Comparison of ENCODE assay signal across 8 mouse cellular contexts in the genomic region with DNA sequence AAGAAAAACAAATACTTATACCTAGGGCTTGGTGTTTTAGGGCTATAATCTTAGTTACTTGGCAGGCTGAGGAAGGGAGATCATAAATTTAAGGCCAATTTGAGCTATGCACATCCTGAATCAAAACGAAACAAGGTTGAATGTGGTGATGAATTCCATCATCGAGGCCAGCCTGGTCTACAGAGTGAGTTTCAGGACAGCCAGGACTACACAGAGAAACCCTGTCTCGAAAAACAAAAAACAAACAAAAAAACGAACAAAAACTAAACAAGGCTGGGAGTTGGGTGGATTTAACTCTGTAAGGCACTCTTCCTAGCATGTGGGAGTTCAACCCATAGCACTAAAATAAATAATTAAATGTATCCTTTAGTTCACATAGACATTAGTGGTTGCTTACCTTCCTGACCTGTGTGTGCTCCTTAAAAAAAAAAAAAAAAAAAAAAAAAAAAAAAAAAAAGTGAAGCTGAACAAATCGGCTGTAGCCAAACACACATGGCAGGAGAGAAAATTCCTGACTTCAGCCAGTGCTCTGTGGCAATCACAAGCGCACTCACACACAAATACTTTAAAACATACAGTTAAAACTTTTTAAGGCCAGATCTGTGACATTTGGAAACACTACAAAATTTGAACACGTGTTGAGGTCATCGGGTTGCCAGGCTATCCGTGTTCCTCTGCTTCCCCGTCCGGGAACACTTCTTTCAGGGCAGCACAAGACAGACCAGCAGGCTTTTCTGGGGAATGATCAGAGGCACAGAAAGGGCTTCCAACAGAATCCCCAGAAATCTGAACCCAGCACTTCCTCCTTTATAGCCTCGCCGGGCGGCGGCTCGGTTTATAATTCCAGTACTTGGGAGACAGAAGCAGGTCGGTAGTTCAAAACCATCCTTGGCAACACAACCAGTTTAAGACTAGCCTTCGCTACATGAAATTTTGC. TPM values are rescaled to one million over a fixed set of nuclear protein-coding genes. Genes with fewer than 3 reads are reported as not detected.
DNase-seq lines count a peak whose midpoint lies in the region; ATAC-seq and TF ChIP-seq lines count a peak whose summit lies in the region.

No protein-coding gene starts in this region.

- WGBS in hindbrain, embryonic 13.5 days = 11% methylated on average over 18 of the region's 18 CpGs
- 11% methylated on average over 18 of the region's 18 CpGs for WGBS in midbrain, embryonic 13.5 days

- DNase-seq in left cerebral cortex, adult 2 months (ENCODE audit: extremely low spot score in 1 of 2, low spot score in 2 of 2) = no peak
- no peak for DNase-seq in left cerebral cortex, postnatal 10 days (ENCODE audit: extremely low spot score in 1 of 2, low spot score in 2 of 2)
- no peak for DNase-seq in right cerebral cortex, postnatal 10 days (ENCODE audit: low spot score in 2 of 2)
- DNase-seq in gastrocnemius, postnatal 36 days = no peak
- DNase-seq in thymus, postnatal 25 days = no peak

- TF ChIP-seq CTCF in left cerebral cortex, adult 2 months (IDR thresholded peaks at IDR 0.05) = no peak

- peak overlapping the region; percentile 97 for H3K27ac ChIP-seq in left cerebral cortex, adult 2 months
- H3K27ac ChIP-seq in hindbrain, embryonic 13.5 days = peak overlapping the region; percentile 95
- H3K27ac ChIP-seq in midbrain, embryonic 13.5 days = peak overlapping the region; percentile 96

- intact Hi-C loops in left cerebral cortex, adult 2 months (cut with DNase I) = no loop called here
- intact Hi-C loops in left cerebral cortex, postnatal 10 days (cut with DNase I) = no loop called here
- intact Hi-C loops in gastrocnemius, postnatal 36 days (cut with DNase I) = loop anchor here (10.0 kb wide), 1 partner anchor 446 kb away; a partner anchor contains a TSS

- H3K4me2 ChIP-seq in hindbrain, embryonic 13.5 days = peak overlapping the region; percentile 98
- H3K4me2 ChIP-seq in midbrain, embryonic 13.5 days (replicated peaks) = peak overlapping the region; percentile 97

- H3K4me1 ChIP-seq in hindbrain, embryonic 13.5 days (replicated peaks) = peaks cover 38% of the 10 kb centered on the region
- peaks cover 45% of the 10 kb centered on the region for H3K4me1 ChIP-seq in midbrain, embryonic 13.5 days (replicated peaks)

- H3K27me3 ChIP-seq in hindbrain, embryonic 13.5 days = no peaks in the 10 kb centered on the region
- H3K27me3 ChIP-seq in midbrain, embryonic 13.5 days = no peaks in the 10 kb centered on the region

- ATAC-seq in common myeloid progenitor, adult 5-6 weeks (replicated peaks; ENCODE audit: low read depth, poor library complexity, severe bottlenecking) = 0 out of 2 replicates have a peak, but pooled peaks have one; percentile 1
- ATAC-seq in hindbrain, embryonic 13.5 days (ENCODE audit: low FRiP score) = peak; percentile 14
- ATAC-seq in midbrain, embryonic 13.5 days = no peak; the same call in none of the 2 replicates

- H3K4me3 ChIP-seq in left cerebral cortex, adult 2 months = peak overlapping the region; percentile 72
- peak overlapping the region; percentile 83 for H3K4me3 ChIP-seq in hindbrain, embryonic 13.5 days
- H3K4me3 ChIP-seq in midbrain, embryonic 13.5 days (replicated peaks) = peak overlapping the region; percentile 94

- H3K36me3 ChIP-seq in hindbrain, embryonic 13.5 days = peaks cover 29% of the 10 kb centered on the region
- peaks cover 28% of the 10 kb centered on the region for H3K36me3 ChIP-seq in midbrain, embryonic 13.5 days

- no peaks in the 10 kb centered on the region for H3K9me3 ChIP-seq in hindbrain, embryonic 13.5 days
- no peaks in the 10 kb centered on the region for H3K9me3 ChIP-seq in midbrain, embryonic 13.5 days

- peak overlapping the region; percentile 95 for H3K9ac ChIP-seq in hindbrain, embryonic 13.5 days
- peak overlapping the region; percentile 94 for H3K9ac ChIP-seq in midbrain, embryonic 13.5 days (replicated peaks)

RNA-seq across cellular contexts. Expression of a gene that starts 0.9 kb away (rescaled TPM):
- 100 to 1,000 TPM; 218 to 220 TPM for total RNA-seq in left cerebral cortex, adult 2 months (2021)
- 100 to 1,000 TPM; 345 to 360 TPM for total RNA-seq in left cerebral cortex, postnatal 10 days (2021)
- total RNA-seq in common myeloid progenitor, adult 5-6 weeks (2017) = 1,552 and 1,662 TPM in 2 replicates
- 444 and 448 TPM in 2 replicates for polyA plus RNA-seq in hindbrain, embryonic 13.5 days (2015; fragmentation: Nextera tagmentation; extraction: Ambion mirVana)
- 472 and 473 TPM in 2 replicates for polyA plus RNA-seq in midbrain, embryonic 13.5 days (2015; fragmentation: Nextera tagmentation; extraction: Ambion mirVana)
- 100 to 1,000 TPM; 299 to 361 TPM for total RNA-seq in gastrocnemius, postnatal 36 days (2021)

RNA-seq across cellular contexts. Expression of a gene that starts 17.9 kb away (rescaled TPM):
- total RNA-seq in left cerebral cortex, adult 2 months (2021) = 10 to 100 TPM; 61.7 to 67.7 TPM
- total RNA-seq in left cerebral cortex, postnatal 10 days (2021) = 10 to 100 TPM; 44.0 to 48.2 TPM
- 50.2 and 70.9 TPM in 2 replicates for total RNA-seq in common myeloid progenitor, adult 5-6 weeks (2017)
- 7.5 TPM in 2 replicates for polyA plus RNA-seq in hindbrain, embryonic 13.5 days (2015; fragmentation: Nextera tagmentation; extraction: Ambion mirVana)
- 6.9 and 7.0 TPM in 2 replicates for polyA plus RNA-seq in midbrain, embryonic 13.5 days (2015; fragmentation: Nextera tagmentation; extraction: Ambion mirVana)
- total RNA-seq in gastrocnemius, postnatal 36 days (2021) = 10 to 100 TPM; 17.2 to 22.6 TPM

RNA-seq across cellular contexts. Expression of a gene that starts 26.7 kb away (rescaled TPM):
- total RNA-seq in left cerebral cortex, adult 2 months (2021) = 1 to 10 TPM; 2.4 to 3.3 TPM
- total RNA-seq in left cerebral cortex, postnatal 10 days (2021) = 1 to 10 TPM; 3.0 to 3.1 TPM
- total RNA-seq in common myeloid progenitor, adult 5-6 weeks (2017) = 0.19 and 0.78 TPM in 2 replicates
- polyA plus RNA-seq in hindbrain, embryonic 13.5 days (2015; fragmentation: Nextera tagmentation; extraction: Ambion mirVana) = 1.0 and 2.8 TPM in 2 replicates
- polyA plus RNA-seq in midbrain, embryonic 13.5 days (2015; fragmentation: Nextera tagmentation; extraction: Ambion mirVana) = 0.89 and 1.0 TPM in 2 replicates
- 10 to 100 TPM; 48.2 to 49.7 TPM for total RNA-seq in gastrocnemius, postnatal 36 days (2021)

RNA-seq across cellular contexts. Expression of a gene that starts 27.2 kb away (rescaled TPM):
- 1 to 10 TPM; 1.1 to 2.6 TPM for total RNA-seq in left cerebral cortex, adult 2 months (2021)
- total RNA-seq in left cerebral cortex, postnatal 10 days (2021) = 1 to 10 TPM in 1 of 2 experiments, under 1 TPM in 1; 0.75 to 1.6 TPM
- total RNA-seq in common myeloid progenitor, adult 5-6 weeks (2017) = 48.6 and 64.4 TPM in 2 replicates
- 2.8 and 4.4 TPM in 2 replicates for polyA plus RNA-seq in hindbrain, embryonic 13.5 days (2015; fragmentation: Nextera tagmentation; extraction: Ambion mirVana)
- 3.4 and 3.6 TPM in 2 replicates for polyA plus RNA-seq in midbrain, embryonic 13.5 days (2015; fragmentation: Nextera tagmentation; extraction: Ambion mirVana)
- total RNA-seq in gastrocnemius, postnatal 36 days (2021) = under 1 TPM; 0.61 to 0.91 TPM

Comparison
In these comparisons a context has a peak if more than half of its experiments do, and no peak if none do; other contexts are left out.
1. RNA of a gene that starts 26.7 kb away (total RNA-seq): 48.2 to 49.7 TPM in gastrocnemius, postnatal 36 days; 2.4 to 3.3 TPM in left cerebral cortex, adult 2 months, 3.0 to 3.1 TPM in left cerebral cortex, postnatal 10 days and 0.19 to 0.78 TPM in common myeloid progenitor, adult 5-6 weeks; every median in the first group is over 10 times any median in the second.
2. Peak in every context shown above with its lines, with median percentiles within 50 percentile points of each other: H3K27ac ChIP-seq and H3K4me3 ChIP-seq.